Mouse (Mus musculus) midbrain, postnatal 0 days (tissue): ENCODE data around the gene Atp8b4. TPM values are rescaled to one million over a fixed set of nuclear protein-coding genes. Genes with fewer than 3 reads are reported as not detected.

ENCODE experiments used
- ATAC-seq: fragments of 200-750 bp; cut with Nextera tagmentation; 2 replicates; pipeline ENCODE4 v1.8.0; 2017; ENCODE audit warnings: moderate number of reproducible peaks, mild to moderate bottlenecking, moderate TSS enrichment, moderate library complexity; ENCODE audit not compliant: low FRiP score
- DNase-seq: peaks from one replicate; pipeline ENCODE4 v3.0.0-alpha.2; 2015; ENCODE audit warnings: low spot score
- H3K27ac ChIP-seq: fragments of 300-500 bp; sonication (generic); 2 replicates; pipeline ENCODE4 v1.5.1; 2014; ENCODE audit warnings: low read depth, mild to moderate bottlenecking, low read length, mixed read lengths
- H3K27me3 ChIP-seq: fragments of 300-500 bp; sonication (generic); 2 replicates; pipeline ENCODE4 v1.6.1; 2014; ENCODE audit warnings: low read length, control low read depth, mixed read lengths; ENCODE audit not compliant: insufficient read depth
- H3K36me3 ChIP-seq: fragments of 300-500 bp; sonication (generic); 2 replicates; pipeline ENCODE4 v1.6.1; 2014; ENCODE audit warnings: low read length, control low read depth, mixed read lengths; ENCODE audit not compliant: insufficient read depth
- H3K4me1 ChIP-seq: fragments of 300-500 bp; sonication (generic); 2 replicates; pipeline ENCODE4 v1.6.1; 2014; ENCODE audit warnings: mild to moderate bottlenecking, control low read depth, antibody characterized with exemption, low read length, mixed read lengths; ENCODE audit not compliant: insufficient read depth
- H3K4me2 ChIP-seq: fragments of 300-500 bp; sonication (generic); 2 replicates; pipeline ENCODE4 v1.6.1; 2014; ENCODE audit warnings: low read depth, mild to moderate bottlenecking, low read length, mixed read lengths; ENCODE audit not compliant: poor library complexity, severe bottlenecking
- H3K4me3 ChIP-seq: fragments of 300-500 bp; sonication (generic); 2 replicates; pipeline ENCODE4 v1.5.1; 2014; ENCODE audit warnings: low read depth, mild to moderate bottlenecking, low read length, moderate library complexity
- H3K9ac ChIP-seq: fragments of 300-500 bp; sonication (generic); replicated peaks from 2 replicates; pipeline ENCODE4 v1.6.1; 2014; ENCODE audit warnings: mild to moderate bottlenecking, low read length, moderate library complexity, mixed read lengths; ENCODE audit not compliant: poor library complexity, severe bottlenecking
- H3K9me3 ChIP-seq: fragments of 300-500 bp; sonication (generic); 2 replicates; pipeline ENCODE4 v1.6.1; 2016; ENCODE audit warnings: low read length, control low read depth
- CTCF ChIP-seq: IDR thresholded peaks from 2 replicates; pipeline ENCODE4 v1.5.1; 2016; ENCODE audit warnings: antibody characterized with exemption, mild to moderate bottlenecking
- WGBS: fragments of 180-500 bp; shearing (Covaris S2); extraction: QIAGEN DNeasy Blood & Tissue Kit; methylation state at CpG from one replicate; pipeline ENCODE4 v1.1.7; 2014; 5-methylcytosine and 5-hydroxymethylcytosine counted together
- polyA plus RNA-seq: library from polyadenylated mRNA; unstranded; fragments of >200 nt; fragmentation: Nextera tagmentation; extraction: Ambion mirVana; gene quantifications from 2 replicates; pipeline ENCODE4 v1.2.1, GENCODE M21; 2015
- total RNA-seq: library from RNA; depleted of rRNA; stranded (reverse); fragments of >200 nt; gene quantifications from 2 replicates; pipeline ENCODE4 v1.2.3, GENCODE M21; 2014

The Atp8b4 gene
- total and polyA plus RNA-seq, 2 experiments from 2014 or later: 0.22 TPM; not detected in 1

DNA sequence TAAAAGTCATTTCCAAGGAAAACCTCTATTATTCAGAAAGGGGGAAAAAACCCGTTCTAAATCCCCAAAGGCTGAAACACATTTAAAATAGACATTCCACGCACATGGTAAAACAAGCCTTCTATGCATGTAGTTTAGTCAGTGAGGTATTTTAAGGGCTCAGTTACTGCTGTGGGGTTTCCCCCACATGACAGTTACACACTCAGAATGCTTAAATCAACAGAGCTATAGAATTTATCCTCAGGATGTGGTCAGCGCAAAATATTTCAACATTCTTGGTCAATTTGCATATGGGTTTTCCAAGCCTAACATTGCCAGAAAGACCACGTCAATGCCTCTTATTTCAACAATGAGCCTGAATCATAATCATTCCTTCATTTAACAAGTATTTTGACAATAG, 190.5 kb downstream of the Atp8b4 start:
- DNase-seq (no peak), ATAC-seq (no peak)
- no peak overlapping the region for H3K9ac ChIP-seq
- no peaks in the 10 kb centered on the region for H3K36me3 ChIP-seq
- no peak overlapping the region for H3K4me3 ChIP-seq
- 85% methylated on average over 4 of the region's 4 CpGs for WGBS
- no peak overlapping the region for H3K27ac ChIP-seq
- H3K4me2 ChIP-seq: no peak overlapping the region
- H3K27me3 ChIP-seq: no peaks in the 10 kb centered on the region
- no peaks in the 10 kb centered on the region for H3K9me3 ChIP-seq
- no peaks in the 10 kb centered on the region for H3K4me1 ChIP-seq
- TF ChIP-seq CTCF: no peak

DNA sequence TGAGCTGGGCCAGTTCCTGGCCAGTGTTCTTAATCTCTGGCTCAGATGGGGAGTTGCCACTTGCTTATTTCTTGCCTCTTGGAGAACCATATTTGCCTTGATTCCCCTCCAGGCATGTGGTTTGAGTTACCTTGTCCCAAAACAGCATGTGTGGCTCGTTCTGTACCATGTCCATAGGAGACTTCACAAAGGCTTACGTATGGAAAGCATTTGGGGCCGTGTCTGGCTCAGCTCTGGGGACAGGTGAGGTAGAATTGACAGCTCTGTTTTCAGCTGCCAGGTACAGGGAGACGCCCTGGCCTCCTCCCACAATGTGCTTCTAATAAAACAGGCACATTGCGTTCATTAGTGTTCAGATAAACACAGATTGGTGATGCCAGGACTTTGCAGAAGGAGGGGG, 195.9 kb downstream of the Atp8b4 start:
- Histone ChIP-seq H3K27me3 (no peaks in the 10 kb centered on the region), H3K9me3 (no peaks in the 10 kb centered on the region), H3K9ac (no peak overlapping the region), H3K4me2 (no peak overlapping the region), H3K36me3 (no peaks in the 10 kb centered on the region), H3K27ac (no peak overlapping the region), H3K4me3 (no peak overlapping the region), H3K4me1 (no peaks in the 10 kb centered on the region)
- DNase-seq (no peak), ATAC-seq (no peak)
- no peak for TF ChIP-seq CTCF
- WGBS: 81% methylated on average over 5 of the region's 5 CpGs

DNA sequence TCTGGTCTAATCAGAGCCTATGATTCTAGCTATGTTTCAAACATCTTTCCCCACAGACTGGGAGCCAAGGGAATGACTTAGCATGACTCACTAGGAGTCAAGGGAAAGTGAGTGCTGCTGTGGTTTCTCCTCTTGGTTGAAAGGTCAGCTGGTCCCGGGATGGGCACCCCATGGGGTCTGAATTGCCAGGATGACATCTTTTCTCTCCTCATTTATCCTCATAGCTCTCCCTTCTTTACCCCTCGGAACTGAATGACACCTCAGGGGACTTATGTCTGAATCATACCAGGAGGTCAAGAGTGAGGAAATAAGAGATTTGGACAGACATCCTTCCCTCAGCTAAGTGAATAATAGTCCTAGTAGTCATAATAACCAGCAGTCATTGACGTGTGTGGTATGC, 197.2 kb downstream of the Atp8b4 start:
- H3K36me3 ChIP-seq: no peaks in the 10 kb centered on the region
- no peak overlapping the region for H3K27ac ChIP-seq
- H3K27me3 ChIP-seq: no peaks in the 10 kb centered on the region
- TF ChIP-seq CTCF: no peak
- no peak overlapping the region for H3K9ac ChIP-seq
- no peak overlapping the region for H3K4me3 ChIP-seq
- ATAC-seq (no peak), DNase-seq (no peak)
- no peaks in the 10 kb centered on the region for H3K9me3 ChIP-seq
- no peaks in the 10 kb centered on the region for H3K4me1 ChIP-seq
- 52% methylated on average over 3 of the region's 3 CpGs for WGBS
- no peak overlapping the region for H3K4me2 ChIP-seq

DNA sequence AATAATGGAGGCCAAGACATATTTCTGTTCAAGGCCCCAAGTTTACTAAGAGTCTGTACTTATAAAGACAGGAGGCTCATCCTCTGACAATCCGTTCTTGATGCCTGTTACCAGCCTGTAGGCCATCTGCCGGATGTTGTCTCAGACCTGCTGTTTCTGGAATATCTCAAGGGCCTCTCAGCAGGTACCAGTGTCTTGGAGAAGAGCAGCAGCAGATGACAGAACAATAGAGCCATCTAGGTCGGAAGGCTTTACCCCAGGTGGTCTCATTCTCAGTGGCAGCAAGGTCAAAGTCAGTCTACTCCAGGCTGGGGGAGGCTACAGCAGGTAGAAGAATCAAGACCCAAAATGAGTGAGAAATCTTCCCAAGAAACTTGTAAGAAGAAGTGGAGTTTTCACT, 198.1 kb downstream of the Atp8b4 start:
- no peak for DNase-seq
- no peaks in the 10 kb centered on the region for H3K36me3 ChIP-seq
- H3K9ac ChIP-seq: no peak overlapping the region
- no peak overlapping the region for H3K4me2 ChIP-seq
- no peak overlapping the region for H3K27ac ChIP-seq
- H3K4me3 ChIP-seq: no peak overlapping the region
- H3K27me3 ChIP-seq: no peaks in the 10 kb centered on the region
- TF ChIP-seq CTCF: no peak
- 50% methylated on average over 3 of the region's 3 CpGs for WGBS
- no peak for ATAC-seq
- H3K4me1 ChIP-seq: no peaks in the 10 kb centered on the region
- H3K9me3 ChIP-seq: no peaks in the 10 kb centered on the region

DNA sequence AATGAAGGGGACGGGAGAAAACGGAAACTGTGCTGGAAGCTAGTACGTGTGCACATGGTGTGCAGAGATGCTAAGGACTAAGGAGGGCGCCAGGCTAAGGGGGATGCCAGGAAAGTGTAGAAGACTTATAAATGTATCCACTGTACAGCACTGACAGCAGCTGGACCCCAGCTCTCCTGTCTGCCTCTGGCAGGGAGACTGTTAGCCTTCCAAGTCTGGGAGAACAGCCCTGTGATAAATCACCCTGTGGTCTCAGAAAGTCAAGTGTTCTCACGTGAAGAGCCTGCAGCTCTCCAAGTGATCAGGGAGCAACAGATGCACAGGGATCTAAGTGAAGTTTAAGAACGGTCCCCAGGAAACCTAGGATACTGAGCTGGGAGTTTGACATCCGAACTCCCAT, 209.8 kb downstream of the Atp8b4 start:
- DNase-seq (no peak), ATAC-seq (no peak)
- Histone ChIP-seq H3K27me3 (no peaks in the 10 kb centered on the region), H3K9ac (no peak overlapping the region), H3K27ac (no peak overlapping the region), H3K4me3 (no peak overlapping the region), H3K9me3 (no peaks in the 10 kb centered on the region), H3K36me3 (no peaks in the 10 kb centered on the region), H3K4me2 (no peak overlapping the region), H3K4me1 (no peaks in the 10 kb centered on the region)
- 87% methylated on average over 7 of the region's 7 CpGs for WGBS
- TF ChIP-seq CTCF: no peak

DNA sequence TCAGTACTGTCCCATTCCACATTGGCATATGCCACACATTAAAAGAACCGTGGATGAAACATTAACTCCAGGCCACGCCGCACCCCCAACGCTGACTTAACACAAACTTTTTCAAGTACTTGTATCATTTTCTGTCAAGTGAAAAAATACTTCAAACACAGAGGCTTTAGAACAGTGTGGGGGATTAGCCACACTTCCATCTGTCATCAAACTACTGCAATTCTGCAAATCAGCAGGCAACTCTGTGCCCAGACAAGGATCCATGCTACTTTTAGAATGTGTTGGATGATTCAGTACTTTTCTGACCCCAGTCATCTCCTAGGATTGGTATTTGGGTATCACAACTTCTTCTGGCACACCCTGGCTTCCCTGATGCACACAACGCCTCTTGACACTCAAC, 212.5 kb downstream of the Atp8b4 start:
- no peak overlapping the region for H3K4me3 ChIP-seq
- H3K27ac ChIP-seq: no peak overlapping the region
- H3K9ac ChIP-seq: no peak overlapping the region
- no peaks in the 10 kb centered on the region for H3K27me3 ChIP-seq
- no peak overlapping the region for H3K4me2 ChIP-seq
- H3K9me3 ChIP-seq: no peaks in the 10 kb centered on the region
- TF ChIP-seq CTCF: no peak
- no peaks in the 10 kb centered on the region for H3K4me1 ChIP-seq
- WGBS: 95% methylated on average over 5 of the region's 5 CpGs
- ATAC-seq: no peak
- DNase-seq: no peak
- no peaks in the 10 kb centered on the region for H3K36me3 ChIP-seq
